Comparison of ENCODE assay signal across 12 mouse cellular contexts in the genomic region with DNA sequence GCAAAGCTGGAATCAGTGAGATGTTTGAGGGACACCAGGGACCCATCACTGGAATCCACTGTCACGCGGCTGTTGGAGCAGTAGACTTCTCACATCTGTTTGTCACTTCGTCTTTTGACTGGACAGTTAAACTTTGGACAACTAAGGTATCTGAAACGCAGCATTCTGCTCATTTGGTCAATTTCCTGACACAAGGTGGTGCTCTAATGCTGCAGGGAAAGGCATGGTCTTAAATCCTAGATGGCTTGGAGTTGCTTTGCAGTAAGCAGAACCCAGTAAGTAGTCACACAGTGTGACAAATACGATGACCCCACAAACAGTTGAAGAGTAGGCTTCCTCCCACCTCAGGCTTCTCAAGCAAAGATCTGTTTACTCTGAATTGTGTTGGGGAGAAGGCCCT. TPM values are rescaled to one million over a fixed set of nuclear protein-coding genes. Genes with fewer than 3 reads are reported as not detected.
DNase-seq lines count a peak whose midpoint lies in the region; ATAC-seq and TF ChIP-seq lines count a peak whose summit lies in the region.
"Had no signal": no experiment of that assay in that cellular context is flagged by ENCODE, and none has a peak within 500 bp of the region (broad histone marks: within the 10 kb centered on the region; RNA-seq: fewer than 3 reads in every experiment).

No protein-coding gene starts in this region.

- H3K4me2 ChIP-seq in heart, postnatal 0 days (ENCODE audit: low read depth, low read length), result no peak overlapping the region
- H3K4me2 ChIP-seq in lung, embryonic 14.5 days, result no peak overlapping the region
- H3K4me2 ChIP-seq: lung, embryonic 15.5 days had no signal

- H3K27me3 ChIP-seq in heart, postnatal 0 days (ENCODE audit: control insufficient read depth, insufficient read depth, low read length), result no peaks in the 10 kb centered on the region
- H3K27me3 ChIP-seq in heart, embryonic 10.5 days (ENCODE audit: insufficient read depth, poor library complexity, severe bottlenecking), result no peaks in the 10 kb centered on the region
- H3K27me3 ChIP-seq in lung, embryonic 14.5 days (ENCODE audit: insufficient read depth, low read length), result no peaks in the 10 kb centered on the region
- H3K27me3 ChIP-seq: lung, embryonic 15.5 days had no signal

- peaks cover 70% of the 10 kb centered on the region for H3K36me3 ChIP-seq in heart, postnatal 0 days (replicated peaks; ENCODE audit: control insufficient read depth, insufficient read depth, low read length)
- H3K36me3 ChIP-seq in heart, embryonic 10.5 days, result peaks cover 59% of the 10 kb centered on the region
- H3K36me3 ChIP-seq in lung, embryonic 14.5 days (ENCODE audit: insufficient read depth), result peaks cover 78% of the 10 kb centered on the region

- DNase-seq in heart, postnatal 0 days (ENCODE audit: low spot score), result no peak
- no peak for DNase-seq in heart, embryonic 10.5 days (ENCODE audit: low spot score)
- peak; percentile 52 for DNase-seq in lung, embryonic 14.5 days
- DNase-seq in lung, postnatal 14 days, result no peak
- peak; percentile 32 for DNase-seq in R1 (ENCODE audit: low read depth, low spot score)
- peak; percentile 14 for DNase-seq in mesoderm, embryonic 11.5 days (ENCODE audit: low read depth, low spot score)
- DNase-seq: cerebellum, adult 11 months; layer of hippocampus, adult 9-11 months had no signal

- no peak overlapping the region for H3K4me3 ChIP-seq in heart, postnatal 0 days (ENCODE audit: low read depth, low read length)
- no peak overlapping the region for H3K4me3 ChIP-seq in heart, embryonic 10.5 days
- H3K4me3 ChIP-seq in lung, embryonic 14.5 days (ENCODE audit: low read depth, low read length), result no peak overlapping the region
- H3K4me3 ChIP-seq: forebrain, embryonic 10.5 days; lung, embryonic 15.5 days; myocyte had no signal

- no peaks in the 10 kb centered on the region for H3K9me3 ChIP-seq in heart, postnatal 0 days (replicated peaks; ENCODE audit: control insufficient read depth, low read length)
- H3K9me3 ChIP-seq in heart, embryonic 10.5 days, result no peaks in the 10 kb centered on the region
- H3K9me3 ChIP-seq in lung, embryonic 14.5 days (ENCODE audit: low read depth, low read length), result no peaks in the 10 kb centered on the region
- H3K9me3 ChIP-seq: forebrain, embryonic 10.5 days; lung, embryonic 15.5 days had no signal

- H3K4me1 ChIP-seq in heart, postnatal 0 days (ENCODE audit: control insufficient read depth, insufficient read depth), result no peaks in the 10 kb centered on the region
- no peaks in the 10 kb centered on the region for H3K4me1 ChIP-seq in heart, embryonic 10.5 days
- H3K4me1 ChIP-seq in lung, embryonic 14.5 days (ENCODE audit: insufficient read depth), result no peaks in the 10 kb centered on the region
- H3K4me1 ChIP-seq: forebrain, embryonic 10.5 days; lung, embryonic 15.5 days had no signal

- no peak overlapping the region for H3K27ac ChIP-seq in heart, postnatal 0 days (ENCODE audit: low read depth)
- no peak overlapping the region for H3K27ac ChIP-seq in heart, embryonic 10.5 days
- H3K27ac ChIP-seq in lung, embryonic 14.5 days (ENCODE audit: low read depth), result no peak overlapping the region
- H3K27ac ChIP-seq: forebrain, embryonic 10.5 days; lung, embryonic 15.5 days had no signal

- H3K9ac ChIP-seq in heart, postnatal 0 days (replicated peaks; ENCODE audit: low read depth, low read length), result no peak overlapping the region
- H3K9ac ChIP-seq in lung, embryonic 14.5 days, result no peak overlapping the region
- H3K9ac ChIP-seq: lung, embryonic 15.5 days had no signal

- no peak for TF ChIP-seq EP300 in heart, postnatal 0 days (IDR thresholded peaks at IDR 0.05; ENCODE audit: low read depth)

- ATAC-seq in heart, postnatal 0 days (ENCODE audit: insufficient read depth, low read depth), result no peak
- no peak for ATAC-seq in lung, embryonic 14.5 days (ENCODE audit: insufficient read depth)
- no peak for ATAC-seq in activated CD4-positive, CD25-positive, alpha-beta regulatory T cell, adult 4 months

- 82% methylated on average over 5 of the region's 5 CpGs for WGBS in heart, postnatal 0 days
- WGBS in heart, embryonic 10.5 days, result 82% methylated on average over 5 of the region's 5 CpGs
- 76% methylated on average over 5 of the region's 5 CpGs for WGBS in lung, embryonic 14.5 days

- peak; percentile 52 for TF ChIP-seq CTCF in heart, postnatal 0 days (IDR thresholded peaks at IDR 0.05; ENCODE audit: low read depth)
- peak; percentile 60 for TF ChIP-seq CTCF in lung, embryonic 14.5 days (IDR thresholded peaks at IDR 0.05; ENCODE audit: low read depth)

RNA-seq across cellular contexts. Expression of gene Dync1i2, which starts 39.3 kb away (rescaled TPM):
- total RNA-seq in heart, postnatal 0 days (2014; rRNA removed; ENCODE audit: low replicate concordance), result 48.5 and 53.7 TPM in 2 replicates
- polyA plus RNA-seq in heart, postnatal 0 days (2015; fragmentation: Nextera tagmentation; extraction: Ambion mirVana), result 55.6 and 57.4 TPM in 2 replicates
- 69.4 and 70.4 TPM in 2 replicates for polyA plus RNA-seq in heart, embryonic 10.5 days (2016; fragmentation: Nextera tagmentation; extraction: Ambion mirVana)
- 110 and 112 TPM in 2 replicates for polyA plus RNA-seq in lung, embryonic 14.5 days (2014; fragmentation: Nextera tagmentation; extraction: Ambion mirVana)
- polyA plus RNA-seq in activated CD4-positive, CD25-positive, alpha-beta regulatory T cell, adult 4 months (2017; shearing (Covaris generic)), result 10 to 100 TPM; 85.6 to 89.5 TPM

Comparison
In these comparisons a context has a peak if more than half of its experiments do, and no peak if none do; other contexts are left out.
1. DNase-seq: peak in lung, embryonic 14.5 days (single experiment), R1 (single experiment) and mesoderm, embryonic 11.5 days (single experiment); none in heart, postnatal 0 days (single experiment), heart, embryonic 10.5 days (single experiment) and lung, postnatal 14 days (single experiment).